Mouse (Mus musculus) layer of hippocampus, adult 11-12 months (tissue): ENCODE results near the gene Arrdc2.

Experiments
- DNase-seq: peaks from one replicate; pipeline ENCODE4 v3.0.0; 2022; ENCODE audit warnings: low spot score

Gene Arrdc2

DNA sequence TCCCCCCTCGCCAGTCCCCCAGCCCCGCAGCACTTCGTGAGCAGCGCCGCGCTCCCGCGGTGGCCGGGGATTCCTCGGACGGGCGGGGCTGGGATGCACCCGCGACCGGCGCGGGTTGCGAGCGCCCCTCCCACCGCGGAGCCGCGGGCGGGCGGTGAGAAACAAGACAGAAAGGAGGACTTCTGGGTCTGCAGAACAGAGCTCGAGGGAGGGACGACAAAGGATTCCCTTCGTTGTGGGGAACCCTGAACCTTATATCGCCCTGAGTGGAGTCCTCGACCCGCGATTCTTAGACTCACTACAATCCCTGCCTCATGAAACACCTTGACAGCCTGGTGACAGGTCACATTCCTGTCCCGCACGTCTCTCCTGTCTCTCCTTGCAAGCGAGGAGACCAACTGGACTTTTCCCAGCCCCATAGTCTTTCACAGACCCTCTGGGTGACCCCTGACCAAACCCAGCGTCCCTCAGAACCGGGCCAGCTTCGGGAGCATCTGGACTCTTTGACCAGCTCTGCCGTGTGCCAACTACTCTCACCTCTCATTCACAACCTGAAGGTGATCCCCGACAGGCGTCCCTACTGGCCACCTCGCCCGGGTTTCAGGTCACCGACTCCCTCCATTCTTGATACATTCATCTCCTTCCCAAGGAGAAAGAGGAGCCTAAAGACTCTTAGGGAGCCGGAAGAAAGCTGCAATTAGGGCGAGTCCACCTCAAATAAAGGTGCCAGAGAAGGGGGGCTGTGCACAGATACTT, 24.6 kb upstream of the Arrdc2 start:
- no peak for DNase-seq

- no peak for DNase-seq
Measured at GRCm38 (mm10) chr8:70862824-70863641, 23.5 kb upstream of the Arrdc2 start, which contains the start of gene Kcnn1. Kcnn1 (minus strand) TSS chr8:70863258.

DNA sequence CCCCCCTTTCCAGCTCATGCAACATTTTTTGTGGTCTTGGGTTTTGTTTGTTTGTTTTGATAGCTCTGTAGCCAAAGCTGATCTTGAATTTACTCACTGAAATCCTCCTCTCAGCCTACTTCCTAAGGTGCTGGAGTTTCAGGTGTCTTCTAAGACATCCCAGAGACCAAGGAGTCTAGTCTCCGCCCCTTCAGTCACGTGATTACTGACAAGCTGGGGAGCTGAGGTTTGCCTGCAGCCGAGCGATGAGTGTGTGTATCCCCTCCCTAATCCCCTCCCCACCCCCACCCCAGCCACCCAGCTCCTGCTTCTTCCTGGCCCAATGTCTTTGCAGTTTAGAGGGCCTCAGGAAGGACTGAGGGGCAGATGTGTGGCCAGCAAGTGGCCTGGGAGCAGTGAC, 18.0 kb upstream of the Arrdc2 start:
- DNase-seq: no peak

DNA sequence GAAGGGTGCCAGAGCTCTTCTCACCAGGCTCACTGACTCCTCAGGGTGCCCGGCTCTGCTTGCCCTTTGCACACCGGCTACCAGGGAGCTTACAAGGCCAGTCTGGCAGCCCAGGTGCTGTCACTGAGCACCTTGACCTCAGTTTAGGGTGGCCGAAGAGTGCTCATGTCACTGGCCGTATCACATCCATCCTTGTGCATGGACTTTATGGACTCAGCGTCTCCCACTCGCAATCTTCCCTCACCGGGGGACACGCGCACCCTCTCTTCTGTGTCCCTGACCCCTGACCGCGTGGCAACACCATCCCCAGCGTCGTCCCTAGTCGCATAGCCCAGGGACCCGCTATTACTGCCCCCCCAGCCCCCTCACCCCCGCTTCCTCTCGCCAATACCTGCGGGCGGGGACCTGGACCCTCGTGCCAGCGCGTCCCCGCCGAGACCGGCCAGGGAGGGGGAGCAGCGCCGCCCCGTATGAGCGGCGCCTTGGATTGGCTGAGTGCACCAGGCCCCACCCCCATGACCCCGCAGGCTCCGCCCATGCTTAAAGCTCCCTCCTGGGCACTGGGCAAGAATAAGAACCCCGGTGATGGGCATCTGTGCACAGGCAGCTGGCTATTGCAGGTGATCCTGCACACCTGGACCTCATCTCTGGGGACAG, 17.1 kb upstream of the Arrdc2 start:
- DNase-seq: peak; percentile 81

DNA sequence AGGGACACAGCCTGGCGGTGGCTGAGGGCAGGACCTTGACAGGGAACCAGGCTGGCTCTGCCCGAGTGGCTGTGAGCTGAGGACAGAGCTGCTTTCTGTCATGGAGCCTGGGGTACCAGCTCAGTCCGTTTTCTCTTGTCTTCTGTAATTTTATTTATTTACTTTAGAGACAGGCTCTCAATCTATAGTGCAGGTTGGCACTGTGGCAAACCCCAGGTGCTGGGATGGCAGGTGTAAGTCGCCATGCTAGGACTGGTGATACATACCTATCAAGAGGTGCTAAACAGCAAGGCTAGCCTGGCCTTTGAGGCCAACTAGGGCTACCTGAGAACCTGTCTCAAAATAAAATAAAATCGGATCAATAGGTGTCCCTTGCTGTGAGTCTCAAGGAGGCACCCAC, 16.5 kb upstream of the Arrdc2 start:
- peak; percentile 9 for DNase-seq

- peak; percentile 12 for DNase-seq
Measured at GRCm38 (mm10) chr8:70853863-70854262, 14.3 kb upstream of the Arrdc2 start.

GRCm38 (mm10) chr8:70852595-70853231, 13.2 kb upstream of the Arrdc2 start:
- DNase-seq: no peak

DNA sequence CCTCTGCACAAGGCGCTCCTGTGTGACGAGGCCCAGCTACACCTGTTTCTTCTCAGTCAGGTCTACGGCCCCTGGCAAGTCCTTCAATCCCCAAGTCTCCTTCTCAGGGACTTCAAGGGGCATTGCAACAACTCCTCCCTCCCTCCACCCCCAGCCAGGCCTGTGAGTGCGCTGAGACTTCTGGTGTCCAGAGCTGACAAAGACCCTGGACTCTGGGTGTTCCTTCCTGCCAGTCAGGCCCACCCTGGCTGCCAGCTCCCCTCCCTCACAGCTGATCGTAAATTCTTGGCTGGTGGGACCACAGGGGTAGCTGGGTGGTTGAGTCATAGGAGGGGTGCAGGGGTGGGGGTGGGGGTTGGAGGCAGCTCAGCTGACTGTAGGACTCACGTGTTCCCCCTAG, 12.3 kb upstream of the Arrdc2 start:
- DNase-seq: no peak

- no peak for DNase-seq
Measured at GRCm38 (mm10) chr8:70850947-70851346, 11.4 kb upstream of the Arrdc2 start.

DNA sequence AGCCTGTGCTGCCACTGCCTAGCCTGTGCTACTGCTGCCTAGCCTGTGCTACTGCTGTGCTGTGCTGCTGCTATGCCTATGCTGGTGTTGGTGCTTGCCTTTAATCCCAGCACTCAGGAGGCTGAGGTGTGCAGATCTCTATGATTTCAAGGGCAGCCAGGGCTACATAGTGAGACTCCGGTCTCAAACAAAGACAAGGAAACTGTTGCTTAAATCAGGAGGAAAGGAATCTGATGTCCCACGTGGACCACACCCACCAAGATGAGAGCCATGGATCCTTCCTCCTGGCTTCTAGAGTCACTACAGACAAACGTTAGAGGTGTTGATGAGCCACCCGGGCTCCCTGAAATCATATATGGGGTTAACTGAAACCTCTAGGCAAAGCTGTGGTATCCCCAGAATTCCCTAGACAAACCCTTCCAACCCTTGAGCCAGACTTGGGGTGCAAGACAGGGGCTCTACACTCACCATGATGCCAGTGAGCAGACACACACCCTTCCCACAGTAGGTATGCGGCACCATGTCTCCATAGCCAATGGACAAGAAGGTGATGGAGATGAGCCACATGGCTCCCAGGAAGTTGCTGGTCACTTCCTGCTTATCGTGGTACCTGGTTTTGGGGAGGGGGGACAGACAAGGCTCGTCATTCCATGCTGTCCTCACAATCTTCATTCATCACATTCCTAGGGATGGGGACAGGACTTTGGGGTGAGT, 10.8 kb upstream of the Arrdc2 start:
- DNase-seq: no peak

GRCm38 (mm10) chr8:70849333-70849990, 9.9 kb upstream of the Arrdc2 start:
- no peak for DNase-seq

GRCm38 (mm10) chr8:70846371-70847154, 7.0 kb upstream of the Arrdc2 start:
- no peak for DNase-seq

DNA sequence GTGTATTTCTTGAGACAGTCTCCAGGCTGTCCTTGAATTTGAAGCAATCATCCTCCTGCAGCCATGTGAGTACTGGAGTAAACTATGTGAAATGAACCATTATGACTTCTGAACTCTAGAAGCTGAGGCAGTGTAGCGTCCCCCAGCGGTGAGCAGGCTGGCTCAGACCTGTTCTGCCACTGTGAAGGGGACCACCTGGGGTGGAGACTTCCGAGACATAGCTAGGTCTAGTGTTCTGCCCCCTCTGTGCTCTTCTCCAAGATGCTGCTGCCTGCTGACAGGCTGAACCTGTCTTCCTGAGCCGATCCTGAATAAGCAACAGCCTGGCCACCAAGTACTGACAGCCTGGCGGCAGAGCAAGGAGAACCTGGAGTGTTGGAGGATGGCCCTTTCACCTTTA, 5.6 kb upstream of the Arrdc2 start:
- no peak for DNase-seq

- DNase-seq: peak; percentile 92
Measured at GRCm38 (mm10) chr8:70844523-70844922, 5.0 kb upstream of the Arrdc2 start.

DNA sequence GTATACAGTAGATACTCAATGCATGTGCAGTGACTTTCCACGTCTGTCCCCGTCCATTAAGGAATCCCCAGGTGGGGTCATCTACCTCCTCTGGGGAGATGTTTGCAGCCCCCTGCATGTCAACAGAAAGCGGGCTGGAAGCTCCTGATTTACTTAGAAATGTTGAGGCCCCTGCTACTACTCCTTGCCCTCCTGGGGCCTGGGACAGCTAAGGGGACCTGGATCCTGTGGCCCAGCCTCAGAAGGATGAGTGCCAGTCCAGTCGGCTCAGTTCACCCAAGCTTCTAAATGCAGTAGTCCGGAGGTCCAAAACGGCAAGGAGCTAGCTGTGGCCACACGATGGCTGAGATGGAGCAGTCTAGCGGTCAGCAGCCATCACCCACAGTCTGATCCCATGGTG, 4.4 kb upstream of the Arrdc2 start:
- DNase-seq: no peak

DNA sequence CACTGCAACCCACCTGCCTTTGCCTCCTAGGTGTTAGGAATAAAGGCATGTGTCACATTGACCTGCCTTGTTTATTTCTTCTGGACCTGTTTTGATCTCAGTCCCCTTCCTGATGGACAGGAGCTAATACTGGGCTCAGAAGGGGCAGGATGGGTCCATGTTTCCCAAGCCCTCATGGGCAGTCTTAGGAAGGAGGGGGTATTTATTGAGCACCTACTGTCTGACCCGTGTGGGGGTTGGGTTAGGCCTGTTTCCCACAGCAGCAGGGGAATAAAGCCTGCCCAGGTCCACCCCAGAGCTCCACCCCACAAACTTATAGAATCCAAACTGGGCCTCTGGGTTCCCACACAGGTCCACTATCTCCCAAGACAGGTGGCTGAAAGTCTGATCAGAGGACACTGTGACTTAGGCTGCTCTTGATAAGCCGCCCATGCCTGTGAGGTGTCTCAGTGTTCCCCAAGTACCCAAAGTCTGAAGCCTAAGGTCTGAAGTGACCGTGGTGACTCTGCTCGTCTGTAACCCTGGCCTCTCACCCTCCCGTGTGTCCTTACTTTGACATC, 3.8 kb upstream of the Arrdc2 start:
- no peak for DNase-seq

- DNase-seq: no peak
Measured at GRCm38 (mm10) chr8:70842484-70842883, 3.0 kb upstream of the Arrdc2 start.

DNA sequence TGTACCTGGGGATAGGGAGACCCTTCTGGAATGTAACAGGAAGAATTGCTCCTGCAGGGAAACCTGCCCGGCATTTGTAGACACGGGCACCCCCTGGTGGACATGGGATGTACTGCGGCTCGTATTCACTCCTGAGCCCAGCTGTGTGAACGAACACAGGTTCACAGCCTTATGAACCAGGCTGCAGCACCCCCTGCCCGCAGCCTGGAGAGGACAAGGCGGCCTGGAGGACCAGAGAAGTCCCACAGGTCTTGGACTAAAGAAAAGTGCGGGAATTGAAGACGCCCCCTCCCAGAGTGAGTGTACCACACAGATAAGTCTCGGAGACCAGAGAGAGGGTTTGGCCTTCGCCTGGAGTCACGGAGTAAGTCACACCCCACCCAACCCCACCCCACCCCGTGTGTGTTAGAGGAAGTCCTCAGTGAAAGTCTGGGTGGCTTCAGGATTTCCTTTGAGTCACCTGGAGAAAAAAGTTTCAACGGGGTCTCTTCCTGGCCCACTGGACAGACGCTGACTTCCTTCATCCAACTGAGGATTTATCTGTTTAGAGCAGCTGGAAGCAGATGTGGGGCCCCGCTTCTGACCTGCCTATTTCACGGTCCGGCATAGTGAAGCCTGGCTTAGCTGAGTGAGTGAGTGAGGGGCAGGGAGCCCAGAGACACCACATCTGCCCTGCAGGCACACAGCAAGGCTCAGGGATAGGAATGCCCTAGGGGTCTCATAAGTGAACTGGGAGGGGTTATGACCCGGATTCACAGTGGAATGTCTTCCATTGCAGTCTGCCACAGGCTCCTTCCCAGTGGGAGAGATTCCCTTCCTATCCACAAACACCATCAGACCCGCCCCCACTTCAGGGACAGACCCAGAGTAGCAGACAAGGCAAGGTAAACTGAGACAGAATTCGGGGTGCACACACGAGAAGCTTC, 1.9 kb upstream of the Arrdc2 start:
- peak; percentile 93 for DNase-seq

GRCm38 (mm10) chr8:70840590-70840989, 1.1 kb upstream of the Arrdc2 start:
- no peak for DNase-seq
